Mouse (Mus musculus): ENCODE results near the gene Tuba1b.
"Not testable (repeated sequence)": the region's sequence is repeated elsewhere in the genome, so short reads cannot be mapped to it uniquely, and the experiment has no call there.

Tuba1b gene

DNA sequence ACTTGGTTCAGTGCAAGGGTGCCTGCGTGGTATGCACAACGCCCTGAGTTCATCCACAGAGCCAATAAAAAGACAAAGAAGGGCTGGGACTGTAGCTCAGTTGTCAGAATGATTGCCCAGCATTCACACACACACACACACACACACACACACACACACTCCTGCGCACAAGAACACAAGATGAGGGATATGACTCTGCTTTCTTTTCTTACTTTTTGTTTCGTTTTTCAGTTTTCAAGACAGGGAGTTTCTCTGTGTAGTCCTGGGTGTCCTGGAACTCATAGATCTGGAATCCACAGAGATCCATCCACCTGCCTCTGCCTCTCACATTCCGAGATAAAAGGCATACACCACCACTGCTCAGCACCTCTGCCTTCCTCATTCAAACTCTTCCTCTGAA lies 6.8 kb downstream of the Tuba1b start:
- DNase-seq (ENCODE audit: low read depth in 2 of 2, low spot score in 2 of 2) = no peak

GRCm38 (mm10) chr15:98924682-98925081 lies 9.7 kb downstream of the Tuba1b start:
- no peak for DNase-seq (ENCODE audit: low read depth in 2 of 2, low spot score in 2 of 2)

GRCm38 (mm10) chr15:98923031-98923537 lies 11.3 kb downstream of the Tuba1b start:
- DNase-seq (ENCODE audit: low read depth in 2 of 2, low spot score in 2 of 2) = no peak

GRCm38 (mm10) chr15:98922581-98922980 lies 11.8 kb downstream of the Tuba1b start:
- DNase-seq (ENCODE audit: low read depth in 2 of 2, low spot score in 2 of 2) = no peak

DNA sequence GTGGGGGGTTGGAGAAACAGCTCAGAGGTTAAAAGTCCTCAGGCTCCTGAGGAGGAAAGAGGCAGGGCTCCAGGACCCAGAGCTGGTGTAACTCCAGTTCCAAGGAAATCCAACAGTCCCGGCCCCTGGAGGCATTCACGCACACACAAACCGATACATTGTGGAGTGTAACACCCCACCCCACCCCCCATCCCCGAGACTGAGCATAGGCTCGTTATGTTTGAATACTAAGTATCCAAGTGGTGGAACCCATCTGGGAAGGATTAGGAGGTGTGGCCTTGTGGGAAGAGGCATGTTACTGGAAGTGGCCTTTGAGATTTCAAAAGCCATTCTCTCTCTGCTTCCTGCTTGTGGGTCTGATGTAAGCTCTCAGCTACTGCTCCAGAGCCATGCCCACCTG lies 12.9 kb downstream of the Tuba1b start:
- DNase-seq (ENCODE audit: low read depth in 2 of 2, low spot score in 2 of 2) = no peak

- DNase-seq (ENCODE audit: low read depth in 2 of 2, low spot score in 2 of 2) = not testable (repeated sequence)
Observed at GRCm38 (mm10) chr15:98918499-98918895, 15.9 kb downstream of the Tuba1b start.

DNA sequence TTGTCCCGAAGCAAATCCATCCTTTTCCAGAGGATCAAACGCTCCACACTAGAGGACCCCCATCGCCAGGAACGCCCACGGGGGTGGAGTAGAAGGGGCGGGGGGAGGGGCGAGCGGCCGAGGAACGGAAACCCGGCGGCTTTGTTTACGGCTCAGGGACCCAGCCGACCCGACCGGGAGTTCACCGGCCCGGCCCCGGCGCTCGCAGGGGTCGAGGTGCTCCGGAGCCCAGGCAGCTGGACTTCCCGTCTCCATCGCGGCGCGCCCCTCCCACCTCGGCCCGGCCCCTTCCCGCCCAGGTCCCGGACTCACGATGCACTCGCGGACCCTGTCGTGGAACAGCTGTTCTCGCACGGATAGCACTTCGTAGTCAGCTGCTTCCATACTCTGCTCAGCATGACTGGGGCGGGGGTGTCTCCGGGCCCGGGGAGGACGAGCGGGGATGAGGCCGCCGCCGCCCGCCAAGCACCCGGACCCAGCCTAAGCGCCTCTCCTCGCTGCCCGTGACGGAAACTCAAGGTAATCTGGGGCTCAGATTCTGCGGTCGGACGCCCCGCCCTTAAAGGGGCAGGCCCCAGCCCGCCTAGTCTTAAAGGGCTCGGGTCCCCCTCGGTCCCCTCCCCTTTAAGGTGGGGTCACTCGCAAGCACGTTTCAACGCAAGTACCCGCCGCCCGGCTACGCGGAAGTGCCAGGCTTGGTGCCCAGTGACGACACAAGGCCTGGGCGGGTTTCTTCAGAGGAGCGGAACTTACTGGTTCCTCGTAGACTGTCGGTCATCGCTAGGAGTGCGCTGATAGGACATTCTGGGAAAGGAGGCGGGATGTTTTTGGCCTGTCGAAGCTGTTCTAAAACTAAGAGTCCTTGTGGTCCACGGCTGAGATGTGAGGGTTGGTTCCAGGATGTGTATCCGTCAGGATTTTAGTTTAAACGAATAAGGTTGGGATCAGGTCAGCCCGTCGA lies 16.5 kb downstream of the Tuba1b start, which contains the start of gene Lmbr1l:
Lmbr1l (minus strand) TSS at position 694 of the 961 bp plus-strand sequence.
- peak; percentile 97 to 98 for DNase-seq (ENCODE audit: low read depth in 2 of 2, low spot score in 2 of 2)

DNA sequence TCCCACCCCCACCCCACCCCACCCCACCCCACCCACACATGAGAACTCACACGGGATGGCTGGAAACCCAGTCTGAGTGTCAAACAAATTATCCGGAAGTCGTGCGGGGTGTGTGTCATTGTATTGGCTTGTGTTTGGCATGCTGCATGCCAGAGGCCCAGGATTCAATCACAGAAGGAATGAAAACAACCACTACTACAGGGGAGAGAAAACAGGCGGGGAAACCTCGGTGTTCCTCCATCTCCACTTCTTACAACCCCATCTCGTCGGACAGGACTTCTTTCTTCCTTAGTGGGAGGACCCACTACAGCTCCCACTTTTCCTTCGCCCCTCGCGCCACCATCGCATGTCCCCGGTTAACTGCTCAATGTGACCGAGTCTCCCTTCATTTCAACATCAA lies 17.3 kb downstream of the Tuba1b start:
- no peak for DNase-seq (ENCODE audit: low read depth in 2 of 2, low spot score in 2 of 2)

DNA sequence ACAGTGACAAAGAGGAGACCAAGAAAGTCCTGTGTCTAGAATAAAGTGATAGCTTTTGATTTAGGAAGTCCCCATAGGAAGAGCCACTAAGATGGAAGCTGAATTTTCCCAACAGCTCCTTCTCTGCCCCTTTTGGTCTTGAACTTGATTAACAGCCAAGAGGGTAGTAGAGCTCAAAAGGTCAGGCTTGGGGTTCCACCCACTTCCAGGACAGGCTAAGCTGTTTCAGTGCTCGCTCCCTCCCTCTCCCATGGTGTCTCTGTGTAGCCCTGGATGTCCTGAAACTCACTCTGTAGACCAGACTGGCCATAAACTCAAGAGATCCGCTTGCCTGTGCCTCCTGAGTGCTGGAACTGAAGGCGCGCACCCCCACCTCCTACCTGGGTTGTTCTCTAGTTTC lies 18.3 kb downstream of the Tuba1b start:
- no peak for DNase-seq (ENCODE audit: low read depth in 2 of 2, low spot score in 2 of 2)

- DNase-seq (ENCODE audit: low read depth in 2 of 2, low spot score in 2 of 2) = no peak
Observed at GRCm38 (mm10) chr15:98914903-98915302, 19.5 kb downstream of the Tuba1b start.

DNA sequence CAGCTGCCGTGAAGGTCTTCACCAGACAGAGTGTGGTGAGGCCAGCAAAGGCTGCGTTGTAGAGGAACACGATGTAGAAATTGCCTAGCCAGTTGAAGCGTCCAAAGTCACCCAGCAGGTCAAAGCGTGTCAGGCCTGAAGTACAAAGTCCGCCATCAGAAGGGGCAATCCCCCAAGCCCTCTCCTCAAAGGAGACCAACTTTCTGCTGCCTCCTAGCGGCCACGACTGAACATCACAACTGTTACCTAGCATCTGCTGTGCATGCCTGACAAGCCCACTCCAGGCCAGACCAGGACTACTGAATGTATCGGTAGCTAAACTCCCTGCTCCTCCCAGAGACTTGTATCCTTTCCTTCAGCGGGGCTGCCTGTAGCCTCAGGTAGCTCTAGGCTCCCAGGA lies 29.7 kb downstream of the Tuba1b start:
- DNase-seq (ENCODE audit: low read depth in 2 of 2, low spot score in 2 of 2) = no peak

GRCm38 (mm10) chr15:98902600-98902999 lies 31.8 kb downstream of the Tuba1b start:
- no peak for DNase-seq (ENCODE audit: low read depth in 2 of 2, low spot score in 2 of 2)

GRCm38 (mm10) chr15:98901530-98901929 lies 32.8 kb downstream of the Tuba1b start:
- DNase-seq (ENCODE audit: low read depth in 2 of 2, low spot score in 2 of 2) = no peak

- no peak for DNase-seq (ENCODE audit: low read depth in 2 of 2, low spot score in 2 of 2)
Observed at GRCm38 (mm10) chr15:98897928-98898800, 36.2 kb downstream of the Tuba1b start, which contains the start of gene Dhh. Dhh (minus strand) TSS chr15:98898540.

GRCm38 (mm10) chr15:98897495-98897894 lies 36.9 kb downstream of the Tuba1b start:
- no peak for DNase-seq (ENCODE audit: low read depth in 2 of 2, low spot score in 2 of 2)

GRCm38 (mm10) chr15:98895635-98896589 lies 38.5 kb downstream of the Tuba1b start:
- no peak for DNase-seq (ENCODE audit: low read depth in 2 of 2, low spot score in 2 of 2)

GRCm38 (mm10) chr15:98894746-98895634 lies 39.4 kb downstream of the Tuba1b start:
- no peak for DNase-seq (ENCODE audit: low read depth in 2 of 2, low spot score in 2 of 2)

- DNase-seq (ENCODE audit: low read depth in 2 of 2, low spot score in 2 of 2) = no peak
Observed at GRCm38 (mm10) chr15:98893940-98894745, 40.2 kb downstream of the Tuba1b start, which contains the start of gene Rhebl1. Rhebl1 (minus strand) TSS chr15:98894540.
